Mouse (Mus musculus) heart, postnatal 0 days (tissue): ENCODE results near the gene Vps37d.

Source experiments
- CTCF ChIP-seq: IDR thresholded peaks from 2 replicates; pipeline ENCODE4 v1.5.1; 2016; ENCODE audit warnings: antibody characterized with exemption, control low read depth, low read depth
- EP300 ChIP-seq: IDR thresholded peaks from 2 replicates; pipeline ENCODE4 v1.6.1; 2016; ENCODE audit warnings: antibody characterized with exemption, low read depth

GRCm38 (mm10) chr5:135035608-135036359, 42.3 kb downstream of the Vps37d start:
- TF ChIP-seq CTCF (no peak), EP300 (no peak)
